Mouse (Mus musculus) forebrain, embryonic 10.5 days (tissue): ENCODE results near the gene Kiss1. TPM values are rescaled to one million over a fixed set of nuclear protein-coding genes. Genes with fewer than 3 reads are reported as not detected.

Experiments
- DNase-seq: peaks from one replicate; pipeline ENCODE4 v3.0.0-alpha.2; 2017; ENCODE audit warnings: low spot score; ENCODE audit errors: extremely low spot score
- H3K27ac ChIP-seq: fragments of 300-500 bp; sonication (generic); 2 replicates; pipeline ENCODE4 v1.5.1; 2016; ENCODE audit warnings: mild to moderate bottlenecking
- H3K27me3 ChIP-seq: fragments of 300-500 bp; sonication (generic); 2 replicates; pipeline ENCODE4 v1.6.1; 2016; ENCODE audit warnings: mild to moderate bottlenecking; ENCODE audit not compliant: poor library complexity, severe bottlenecking
- H3K36me3 ChIP-seq: fragments of 300-500 bp; sonication (generic); replicated peaks from 2 replicates; pipeline ENCODE4 v1.6.1; 2016; ENCODE audit warnings: mild to moderate bottlenecking, moderate library complexity
- H3K4me1 ChIP-seq: fragments of 300-500 bp; sonication (generic); 2 replicates; pipeline ENCODE4 v1.6.1; 2016
- H3K4me3 ChIP-seq: fragments of 300-500 bp; sonication (generic); 2 replicates; pipeline ENCODE4 v1.5.1; 2016; ENCODE audit warnings: mild to moderate bottlenecking, moderate library complexity
- H3K9me3 ChIP-seq: fragments of 300-500 bp; sonication (generic); 2 replicates; pipeline ENCODE4 v1.6.1; 2016; ENCODE audit warnings: mild to moderate bottlenecking, moderate library complexity
- WGBS: fragments of 180-500 bp; shearing (Covaris S2); methylation state at CpG from one replicate; pipeline ENCODE4 v1.1.7; 2016; 5-methylcytosine and 5-hydroxymethylcytosine counted together
- polyA plus RNA-seq: library from polyadenylated mRNA; unstranded; fragments of >200 nt; fragmentation: Nextera tagmentation; extraction: Ambion mirVana; gene quantifications from 2 replicates; pipeline ENCODE4 v1.2.1, GENCODE M21; 2016

Kiss1 gene
- polyA plus RNA-seq, result not detected in 2 replicates

GRCm38 (mm10) chr1:133321267-133321925 is at the start of gene Kiss1:
Gene Kiss1 (plus strand): TSS chr1:133321875.
- Histone ChIP-seq H3K27ac (no peak within 1 kb of the TSS), H3K9me3 (peaks cover 4% of the 10 kb centered on the region; the same call in 1 of the 2 replicates), H3K4me1 (peaks cover 10% of the 10 kb centered on the region), H3K4me3 (no peak within 1 kb of the TSS), H3K36me3 (no peaks in the 10 kb centered on the region), H3K27me3 (peaks cover 8% of the 10 kb centered on the region; the same call in 1 of the 2 replicates)
- 89% methylated on average over 13 of the region's 13 CpGs for WGBS
- DNase-seq, result no peak

GRCm38 (mm10) chr1:133274163-133274562 is 47.5 kb upstream of the Kiss1 start:
- 0 out of 2 replicates have a peak, but pooled peaks cover 5% of the 10 kb centered on the region for H3K27me3 ChIP-seq
- 95% methylated on average over 19 of the region's 19 CpGs for WGBS
- no peak for DNase-seq
- no peaks in the 10 kb centered on the region for H3K9me3 ChIP-seq
- H3K4me3 ChIP-seq, result no peak overlapping the region
- peaks cover 84% of the 10 kb centered on the region for H3K36me3 ChIP-seq
- H3K4me1 ChIP-seq, result peaks cover 21% of the 10 kb centered on the region
- H3K27ac ChIP-seq, result peak overlapping the region; percentile 40; the same call in 1 of the 2 replicates

- Histone ChIP-seq H3K27ac (no peak overlapping the region), H3K9me3 (no peaks in the 10 kb centered on the region), H3K36me3 (peaks cover 83% of the 10 kb centered on the region), H3K4me3 (no peak overlapping the region), H3K4me1 (peaks cover 14% of the 10 kb centered on the region), H3K27me3 (0 out of 2 replicates have a peak, but pooled peaks cover 5% of the 10 kb centered on the region)
- DNase-seq, result no peak
- 83% methylated on average over 5 of the region's 5 CpGs for WGBS
Observed at GRCm38 (mm10) chr1:133276983-133277382, 44.7 kb upstream of the Kiss1 start.

- H3K36me3 ChIP-seq, result peaks cover 76% of the 10 kb centered on the region
- WGBS, result 85% methylated on average over 6 of the region's 6 CpGs
- no peak for DNase-seq
Observed at GRCm38 (mm10) chr1:133278539-133278938, 43.1 kb upstream of the Kiss1 start.

GRCm38 (mm10) chr1:133278946-133279631 is 42.6 kb upstream of the Kiss1 start:
- no peak overlapping the region for H3K4me3 ChIP-seq
- H3K27me3 ChIP-seq, result 0 out of 2 replicates have a peak, but pooled peaks cover 5% of the 10 kb centered on the region
- H3K4me1 ChIP-seq, result peaks cover 14% of the 10 kb centered on the region
- peaks cover 74% of the 10 kb centered on the region for H3K36me3 ChIP-seq
- no peak for DNase-seq
- peak overlapping the region; percentile 40; the same call in 1 of the 2 replicates for H3K27ac ChIP-seq
- H3K9me3 ChIP-seq, result no peaks in the 10 kb centered on the region
- 77% methylated on average over 15 of the region's 15 CpGs for WGBS

More at GRCm38 (mm10) chr1:133278539-133278938, 43.1 kb upstream of the Kiss1 start:
- Histone ChIP-seq H3K27me3 (0 out of 2 replicates have a peak, but pooled peaks cover 5% of the 10 kb centered on the region), H3K4me1 (peaks cover 14% of the 10 kb centered on the region), H3K27ac (peak overlapping the region; percentile 40; the same call in 1 of the 2 replicates), H3K4me3 (no peak overlapping the region), H3K9me3 (no peaks in the 10 kb centered on the region)

- H3K27me3 ChIP-seq, result 0 out of 2 replicates have a peak, but pooled peaks cover 4% of the 10 kb centered on the region
- DNase-seq, result no peak
- peaks cover 73% of the 10 kb centered on the region for H3K36me3 ChIP-seq
- no peaks in the 10 kb centered on the region for H3K9me3 ChIP-seq
- no peak overlapping the region for H3K4me3 ChIP-seq
- H3K4me1 ChIP-seq, result peaks cover 14% of the 10 kb centered on the region
- 89% methylated on average over 11 of the region's 11 CpGs for WGBS
- H3K27ac ChIP-seq, result peak overlapping the region; percentile 15; the same call in 1 of the 2 replicates
Observed at GRCm38 (mm10) chr1:133279632-133280093, 42.0 kb upstream of the Kiss1 start.

- Histone ChIP-seq H3K27ac (no peak overlapping the region), H3K27me3 (no peaks in the 10 kb centered on the region), H3K4me1 (peaks cover 14% of the 10 kb centered on the region), H3K36me3 (peaks cover 75% of the 10 kb centered on the region), H3K9me3 (no peaks in the 10 kb centered on the region), H3K4me3 (no peak overlapping the region)
- DNase-seq, result no peak
- WGBS, result 89% methylated on average over 2 of the region's 2 CpGs
Observed at GRCm38 (mm10) chr1:133280537-133280936, 41.1 kb upstream of the Kiss1 start.

GRCm38 (mm10) chr1:133285907-133286306 is 35.8 kb upstream of the Kiss1 start:
- no peak overlapping the region for H3K4me3 ChIP-seq
- H3K27me3 ChIP-seq, result no peaks in the 10 kb centered on the region
- no peak for DNase-seq
- peak overlapping the region; percentile 25; the same call in 1 of the 2 replicates for H3K27ac ChIP-seq
- H3K4me1 ChIP-seq, result peaks cover 4% of the 10 kb centered on the region; the same call in 1 of the 2 replicates
- WGBS, result 83% methylated on average over 7 of the region's 7 CpGs
- no peaks in the 10 kb centered on the region for H3K9me3 ChIP-seq
- H3K36me3 ChIP-seq, result peaks cover 79% of the 10 kb centered on the region

- WGBS, result 88% methylated on average over 4 of the region's 4 CpGs
- no peak for DNase-seq
Observed at GRCm38 (mm10) chr1:133287051-133287450, 34.6 kb upstream of the Kiss1 start.

GRCm38 (mm10) chr1:133287880-133288279 is 33.8 kb upstream of the Kiss1 start:
- no peak for DNase-seq
- H3K4me1 ChIP-seq, result no peaks in the 10 kb centered on the region
- no peaks in the 10 kb centered on the region for H3K9me3 ChIP-seq
- peaks cover 75% of the 10 kb centered on the region for H3K36me3 ChIP-seq
- H3K27me3 ChIP-seq, result no peaks in the 10 kb centered on the region
- WGBS, result 96% methylated on average over 12 of the region's 12 CpGs
- no peak overlapping the region for H3K4me3 ChIP-seq
- no peak overlapping the region for H3K27ac ChIP-seq

More at GRCm38 (mm10) chr1:133287051-133287450, 34.6 kb upstream of the Kiss1 start:
- Histone ChIP-seq H3K9me3 (no peaks in the 10 kb centered on the region), H3K4me1 (no peaks in the 10 kb centered on the region), H3K4me3 (no peak overlapping the region), H3K27ac (no peak overlapping the region), H3K27me3 (no peaks in the 10 kb centered on the region), H3K36me3 (peaks cover 75% of the 10 kb centered on the region)

GRCm38 (mm10) chr1:133291888-133292287 is 29.8 kb upstream of the Kiss1 start:
- Histone ChIP-seq H3K27me3 (peaks cover 15% of the 10 kb centered on the region; the same call in 1 of the 2 replicates), H3K4me3 (no peak overlapping the region), H3K4me1 (peaks cover 26% of the 10 kb centered on the region), H3K27ac (no peak overlapping the region), H3K9me3 (no peaks in the 10 kb centered on the region), H3K36me3 (peaks cover 74% of the 10 kb centered on the region)
- DNase-seq, result no peak
- 94% methylated on average over 6 of the region's 6 CpGs for WGBS

GRCm38 (mm10) chr1:133292608-133293007 is 29.1 kb upstream of the Kiss1 start:
- Histone ChIP-seq H3K27me3 (peaks cover 22% of the 10 kb centered on the region), H3K27ac (no peak overlapping the region), H3K36me3 (peaks cover 74% of the 10 kb centered on the region), H3K9me3 (no peaks in the 10 kb centered on the region), H3K4me3 (no peak overlapping the region), H3K4me1 (peaks cover 26% of the 10 kb centered on the region)
- DNase-seq, result no peak
